Mouse (Mus musculus) erythroblast, adult 5-6 weeks (primary cell): ENCODE results near the gene Rhox3a2. TPM values are rescaled to one million over a fixed set of nuclear protein-coding genes. Genes with fewer than 3 reads are reported as not detected.
"Not testable (repeated sequence)": the region's sequence is repeated elsewhere in the genome, so short reads cannot be mapped to it uniquely, and the experiment has no call there.

Experiments
- ATAC-seq: replicated peaks from 2 replicates; pipeline ENCODE4 v1.8.0; 2016; ENCODE audit warnings: moderate number of reproducible peaks, mild to moderate bottlenecking, moderate TSS enrichment, inconsistent platforms; ENCODE audit not compliant: poor library complexity, low FRiP score, severe bottlenecking
- total RNA-seq, 2 experiments: library from RNA; stranded (forward) in 1 of 2; stranded (reverse) in 1 of 2; fragments of 150-400 nt in 1 of 2; fragments of 200-764, 138-1000 nt in 1 of 2; gene quantifications; 2 replicates each; pipeline versions ENCODE4 v1.2.3 to v1.2.4; 2015 to 2017; ENCODE audit warnings: low replicate concordance in 2 of 2

Gene Rhox3a2
- total RNA-seq (2015; ENCODE audit: low replicate concordance) (not detected in 2 replicates), total RNA-seq (2017; ENCODE audit: low replicate concordance) (not detected in 2 replicates)

GRCm38 (mm10) chrX:37379728-37380127 lies at the start of gene Rhox3a2:
Gene Rhox3a2 (plus strand): TSS chrX:37380028.
- not testable (repeated sequence) for ATAC-seq

- ATAC-seq: not testable (repeated sequence)
These were observed 10.7 kb downstream of the Rhox3a2 start, which contains the start of gene Rhox4a2 for GRCm38 (mm10) chrX:37390548-37390947. Gene Rhox4a2 (plus strand): TSS chrX:37390848.

GRCm38 (mm10) chrX:37411767-37412166 lies 31.9 kb downstream of the Rhox3a2 start, which contains the start of gene Rhox2b:
Gene Rhox2b (plus strand): TSS chrX:37412067.
- not testable (repeated sequence) for ATAC-seq

- ATAC-seq: not testable (repeated sequence)
These were observed 52.4 kb downstream of the Rhox3a2 start, which contains the start of gene Rhox4b for GRCm38 (mm10) chrX:37432194-37432593. Gene Rhox4b (plus strand): TSS chrX:37432494.

Other genes starting within 250 kb of the Rhox3a2 start
- not detected in 2 replicates for gene Akap14, start 211.2 kb upstream of the Rhox3a2 start, total RNA-seq (2015; ENCODE audit: low replicate concordance)
- not detected in 2 replicates for gene Akap14, start 211.2 kb upstream of the Rhox3a2 start, total RNA-seq (2017; ENCODE audit: low replicate concordance)
- gene Ndufa1, start 188.9 kb upstream of the Rhox3a2 start, total RNA-seq (2015; ENCODE audit: low replicate concordance): 46.7 and 47.0 TPM in 2 replicates
- gene Ndufa1, start 188.9 kb upstream of the Rhox3a2 start, total RNA-seq (2017; ENCODE audit: low replicate concordance): 26.6 and 36.0 TPM in 2 replicates
- 1.3 TPM in 1 of 2 replicates, not detected in the other for gene Rnf113a1, start 188.8 kb upstream of the Rhox3a2 start, total RNA-seq (2015; ENCODE audit: low replicate concordance)
- 0.56 and 1.0 TPM in 2 replicates for gene Rnf113a1, start 188.8 kb upstream of the Rhox3a2 start, total RNA-seq (2017; ENCODE audit: low replicate concordance)
- not detected in 2 replicates for gene Gm9, start 169.0 kb upstream of the Rhox3a2 start, total RNA-seq (2015; ENCODE audit: low replicate concordance)
- 0.70 TPM in 1 of 2 replicates, not detected in the other for gene Gm9, start 169.0 kb upstream of the Rhox3a2 start, total RNA-seq (2017; ENCODE audit: low replicate concordance)
- not detected in 2 replicates for gene Rhox1, start 157.8 kb upstream of the Rhox3a2 start, total RNA-seq (2015; ENCODE audit: low replicate concordance)
- not detected in 2 replicates for gene Rhox1, start 157.8 kb upstream of the Rhox3a2 start, total RNA-seq (2017; ENCODE audit: low replicate concordance)
- not detected in 2 replicates for gene Rhox2a, start 135.1 kb upstream of the Rhox3a2 start, total RNA-seq (2015; ENCODE audit: low replicate concordance)
- not detected in 2 replicates for gene Rhox2a, start 135.1 kb upstream of the Rhox3a2 start, total RNA-seq (2017; ENCODE audit: low replicate concordance)
- gene Rhox3a, start 130.1 kb upstream of the Rhox3a2 start, total RNA-seq (2015; ENCODE audit: low replicate concordance): not detected in 2 replicates
- not detected in 2 replicates for gene Rhox3a, start 130.1 kb upstream of the Rhox3a2 start, total RNA-seq (2017; ENCODE audit: low replicate concordance)
- gene Rhox4a, start 114.7 kb upstream of the Rhox3a2 start, total RNA-seq (2015; ENCODE audit: low replicate concordance): not detected in 2 replicates
- not detected in 2 replicates for gene Rhox4a, start 114.7 kb upstream of the Rhox3a2 start, total RNA-seq (2017; ENCODE audit: low replicate concordance)
- gene Rhox4a2, start 10.8 kb downstream of the Rhox3a2 start, total RNA-seq (2015; ENCODE audit: low replicate concordance): not detected in 2 replicates
- not detected in 2 replicates for gene Rhox4a2, start 10.8 kb downstream of the Rhox3a2 start, total RNA-seq (2017; ENCODE audit: low replicate concordance)
- not detected in 2 replicates for gene Rhox2b, start 32.0 kb downstream of the Rhox3a2 start, total RNA-seq (2015; ENCODE audit: low replicate concordance)
- gene Rhox2b, start 32.0 kb downstream of the Rhox3a2 start, total RNA-seq (2017; ENCODE audit: low replicate concordance): not detected in 2 replicates
- gene Rhox4b, start 52.5 kb downstream of the Rhox3a2 start, total RNA-seq (2015; ENCODE audit: low replicate concordance): not detected in 2 replicates
- not detected in 2 replicates for gene Rhox4b, start 52.5 kb downstream of the Rhox3a2 start, total RNA-seq (2017; ENCODE audit: low replicate concordance)
- gene Rhox2c, start 73.7 kb downstream of the Rhox3a2 start, total RNA-seq (2015; ENCODE audit: low replicate concordance): not detected in 2 replicates
- gene Rhox2c, start 73.7 kb downstream of the Rhox3a2 start, total RNA-seq (2017; ENCODE audit: low replicate concordance): not detected in 2 replicates
- not detected in 2 replicates for gene Rhox3c, start 78.6 kb downstream of the Rhox3a2 start, total RNA-seq (2015; ENCODE audit: low replicate concordance)
- not detected in 2 replicates for gene Rhox3c, start 78.6 kb downstream of the Rhox3a2 start, total RNA-seq (2017; ENCODE audit: low replicate concordance)
- gene Rhox4c, start 100.3 kb downstream of the Rhox3a2 start, total RNA-seq (2015; ENCODE audit: low replicate concordance): not detected in 2 replicates
- gene Rhox4c, start 100.3 kb downstream of the Rhox3a2 start, total RNA-seq (2017; ENCODE audit: low replicate concordance): not detected in 2 replicates
- not detected in 2 replicates for gene Rhox2d, start 113.4 kb downstream of the Rhox3a2 start, total RNA-seq (2015; ENCODE audit: low replicate concordance)
- gene Rhox2d, start 113.4 kb downstream of the Rhox3a2 start, total RNA-seq (2017; ENCODE audit: low replicate concordance): not detected in 2 replicates
- gene Rhox4d, start 134.3 kb downstream of the Rhox3a2 start, total RNA-seq (2015; ENCODE audit: low replicate concordance): not detected in 2 replicates
- gene Rhox4d, start 134.3 kb downstream of the Rhox3a2 start, total RNA-seq (2017; ENCODE audit: low replicate concordance): not detected in 2 replicates
- gene Rhox2e, start 150.4 kb downstream of the Rhox3a2 start, total RNA-seq (2015; ENCODE audit: low replicate concordance): not detected in 2 replicates
- gene Rhox2e, start 150.4 kb downstream of the Rhox3a2 start, total RNA-seq (2017; ENCODE audit: low replicate concordance): not detected in 2 replicates
- gene Rhox3e, start 162.0 kb downstream of the Rhox3a2 start, total RNA-seq (2015; ENCODE audit: low replicate concordance): not detected in 2 replicates
- not detected in 2 replicates for gene Rhox3e, start 162.0 kb downstream of the Rhox3a2 start, total RNA-seq (2017; ENCODE audit: low replicate concordance)
- not detected in 2 replicates for gene Rhox4e, start 177.4 kb downstream of the Rhox3a2 start, total RNA-seq (2015; ENCODE audit: low replicate concordance)
- not detected in 2 replicates for gene Rhox4e, start 177.4 kb downstream of the Rhox3a2 start, total RNA-seq (2017; ENCODE audit: low replicate concordance)
- gene Rhox2f, start 191.4 kb downstream of the Rhox3a2 start, total RNA-seq (2015; ENCODE audit: low replicate concordance): not detected in 2 replicates
- not detected in 2 replicates for gene Rhox2f, start 191.4 kb downstream of the Rhox3a2 start, total RNA-seq (2017; ENCODE audit: low replicate concordance)
- not detected in 2 replicates for gene Rhox3f, start 201.0 kb downstream of the Rhox3a2 start, total RNA-seq (2015; ENCODE audit: low replicate concordance)
- gene Rhox3f, start 201.0 kb downstream of the Rhox3a2 start, total RNA-seq (2017; ENCODE audit: low replicate concordance): not detected in 2 replicates
- gene Rhox4f, start 227.7 kb downstream of the Rhox3a2 start, total RNA-seq (2015; ENCODE audit: low replicate concordance): not detected in 2 replicates
- not detected in 2 replicates for gene Rhox4f, start 227.7 kb downstream of the Rhox3a2 start, total RNA-seq (2017; ENCODE audit: low replicate concordance)
- gene Rhox3g, start 248.6 kb downstream of the Rhox3a2 start, total RNA-seq (2015; ENCODE audit: low replicate concordance): not detected in 2 replicates
- not detected in 2 replicates for gene Rhox3g, start 248.6 kb downstream of the Rhox3a2 start, total RNA-seq (2017; ENCODE audit: low replicate concordance)